Mouse (Mus musculus) bone marrow, adult 2 months (tissue): ENCODE measurements around the gene Rgs6. TPM values are rescaled to one million over a fixed set of nuclear protein-coding genes. Genes with fewer than 3 reads are reported as not detected.

Source experiments
- H3K27ac ChIP-seq: fragments of 200-500 bp; 2 replicates; pipeline ENCODE4 v1.5.1; 2012; ENCODE audit warnings: low read depth, mild to moderate bottlenecking, control low read depth, inconsistent platforms, low read length; ENCODE audit not compliant: control insufficient read depth, poor library complexity, insufficient read depth
- H3K4me1 ChIP-seq: fragments of 200-500 bp; 2 replicates; pipeline ENCODE4 v1.6.1; 2011; ENCODE audit warnings: low read length; ENCODE audit not compliant: control insufficient read depth, insufficient read depth
- H3K4me3 ChIP-seq: fragments of 200-500 bp; replicated peaks from 2 replicates; pipeline ENCODE3; 2011; ENCODE audit warnings: mild to moderate bottlenecking, low read depth, low read length, control low read depth; ENCODE audit not compliant: control insufficient read depth
- CTCF ChIP-seq: fragments of 200-500 bp; IDR thresholded peaks from 2 replicates; pipeline ENCODE4 v1.5.1; 2011; ENCODE audit warnings: low read length, control low read depth; ENCODE audit not compliant: control insufficient read depth, insufficient read depth
- POLR2A ChIP-seq: fragments of 200-500 bp; IDR thresholded peaks from 2 replicates; pipeline ENCODE4 v1.6.1; 2011; ENCODE audit warnings: low read depth, mild to moderate bottlenecking, control low read depth, low read length, borderline replicate concordance; ENCODE audit not compliant: control insufficient read depth
- WGBS: fragments of 180-500 bp; shearing (Covaris S2); methylation state at CpG from one replicate; pipeline ENCODE4 v1.1.7; 2018; 5-methylcytosine and 5-hydroxymethylcytosine counted together
- polyA plus RNA-seq: library from polyadenylated mRNA; stranded (reverse); fragments of >200 nt; gene quantifications from 2 replicates; pipeline ENCODE4 v1.2.4, GENCODE M21; 2011; ENCODE audit warnings: low replicate concordance; ENCODE audit not compliant: missing spikeins, insufficient read depth, insufficient read length

Rgs6 gene
- polyA plus RNA-seq, 1 experiment: 1.6 TPM

GRCm38 (mm10) chr12:83114396-83115053, 526.4 kb downstream of the Rgs6 start:
- no peaks in the 10 kb centered on the region; the same call in none of the 2 replicates for H3K4me1 ChIP-seq
- no peak overlapping the region for H3K4me3 ChIP-seq
- 35% methylated on average over 5 of the region's 5 CpGs for WGBS
- TF ChIP-seq CTCF: peak; percentile 73
- no peak for TF ChIP-seq POLR2A
- no peak overlapping the region for H3K27ac ChIP-seq

DNA sequence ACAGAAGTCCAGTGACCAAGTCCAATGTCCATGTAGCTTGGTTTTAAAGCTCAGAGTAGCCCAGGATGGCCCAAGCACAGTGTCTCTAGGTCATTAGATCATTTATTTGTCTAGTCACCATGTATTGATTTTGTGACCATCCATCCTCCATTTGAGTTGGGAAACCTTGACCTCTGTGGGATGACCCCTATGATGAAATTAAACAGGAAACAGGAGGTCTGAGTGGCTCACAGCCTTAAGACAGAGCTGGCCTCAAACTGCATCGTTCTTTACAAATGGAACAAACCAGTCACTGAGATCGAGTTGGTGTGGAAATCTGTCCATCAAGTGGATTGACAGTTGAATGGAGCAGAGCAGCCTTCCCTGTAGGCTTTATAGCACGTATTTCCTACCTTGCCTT, 536.0 kb downstream of the Rgs6 start:
- H3K4me3 ChIP-seq: no peak overlapping the region
- no peak overlapping the region for H3K27ac ChIP-seq
- TF ChIP-seq CTCF (no peak), POLR2A (no peak)
- no peaks in the 10 kb centered on the region for H3K4me1 ChIP-seq
- 35% methylated on average over 3 of the region's 3 CpGs for WGBS

- no peaks in the 10 kb centered on the region for H3K4me1 ChIP-seq
- WGBS: 81% methylated on average over 4 of the region's 4 CpGs
- no peak overlapping the region for H3K27ac ChIP-seq
- H3K4me3 ChIP-seq: no peak overlapping the region
- no peak for TF ChIP-seq CTCF
- TF ChIP-seq POLR2A: no peak
Observed at GRCm38 (mm10) chr12:83125284-83125683, 537.2 kb downstream of the Rgs6 start.

GRCm38 (mm10) chr12:83126923-83127322, 538.8 kb downstream of the Rgs6 start:
- no peak for TF ChIP-seq CTCF
- TF ChIP-seq POLR2A: no peak
- Histone ChIP-seq H3K27ac (no peak overlapping the region), H3K4me1 (no peaks in the 10 kb centered on the region), H3K4me3 (no peak overlapping the region)
- WGBS: 75% methylated on average over 7 of the region's 7 CpGs

GRCm38 (mm10) chr12:83127955-83128354, 539.9 kb downstream of the Rgs6 start:
- H3K4me3 ChIP-seq: no peak overlapping the region
- WGBS: 55% methylated on average over 6 of the region's 6 CpGs
- H3K4me1 ChIP-seq: no peaks in the 10 kb centered on the region
- TF ChIP-seq POLR2A (no peak), CTCF (no peak)
- H3K27ac ChIP-seq: no peak overlapping the region

DNA sequence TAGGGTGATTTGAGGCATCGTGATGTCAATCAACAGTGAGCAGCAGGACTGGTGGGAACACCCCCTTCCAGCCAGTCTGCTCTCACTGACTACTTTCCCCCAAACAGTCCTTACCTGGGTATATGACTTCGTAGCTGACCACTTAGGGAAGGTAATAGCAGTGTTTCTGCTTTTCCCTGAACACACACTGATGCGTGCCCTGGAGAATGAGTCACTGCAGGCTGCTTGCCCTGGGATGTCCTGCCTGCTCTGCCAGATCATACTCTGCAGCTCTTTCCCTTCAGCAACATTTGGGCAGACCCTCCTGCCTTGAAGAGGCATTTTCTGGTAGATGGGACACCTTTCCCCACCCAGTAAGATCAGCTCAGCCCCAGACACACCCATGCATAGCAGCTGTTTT, 540.5 kb downstream of the Rgs6 start:
- H3K4me3 ChIP-seq: no peak overlapping the region

GRCm38 (mm10) chr12:83131405-83131804, 543.3 kb downstream of the Rgs6 start:
- Histone ChIP-seq H3K4me1 (no peaks in the 10 kb centered on the region), H3K4me3 (no peak overlapping the region), H3K27ac (no peak overlapping the region)
- WGBS: 82% methylated on average over 4 of the region's 4 CpGs
- TF ChIP-seq CTCF: no peak
- TF ChIP-seq POLR2A: no peak

More for the DNA sequence above, 540.5 kb downstream of the Rgs6 start:
- no peak for TF ChIP-seq CTCF
- TF ChIP-seq POLR2A: no peak
- Histone ChIP-seq H3K4me1 (no peaks in the 10 kb centered on the region), H3K27ac (no peak overlapping the region)
- 80% methylated on average over 3 of the region's 3 CpGs for WGBS

DNA sequence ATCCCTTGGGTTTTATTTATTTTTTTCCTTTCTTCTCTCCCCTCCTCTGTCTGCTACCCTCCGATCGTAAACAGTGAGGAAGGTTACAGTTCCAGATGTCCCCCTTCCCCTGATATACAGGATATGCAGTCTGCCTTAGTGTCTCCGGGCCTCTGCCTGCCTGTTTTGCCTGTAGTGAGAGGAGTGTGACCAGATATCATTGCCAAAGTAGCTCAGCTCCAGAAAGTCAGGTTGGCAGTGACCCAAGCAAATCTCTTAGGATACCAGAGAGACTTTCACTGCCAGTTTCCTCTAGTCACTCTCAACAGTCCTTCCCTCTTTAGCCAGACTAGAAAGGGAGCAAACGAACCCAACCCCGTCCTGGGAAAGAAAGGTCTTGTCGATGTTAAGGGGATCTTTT, 545.7 kb downstream of the Rgs6 start:
- no peaks in the 10 kb centered on the region for H3K4me1 ChIP-seq
- TF ChIP-seq POLR2A (no peak), CTCF (no peak)
- WGBS: 70% methylated on average over 6 of the region's 6 CpGs
- H3K27ac ChIP-seq: no peak overlapping the region
- no peak overlapping the region for H3K4me3 ChIP-seq

- no peaks in the 10 kb centered on the region; the same call in 1 of the 2 replicates for H3K4me1 ChIP-seq
- WGBS: 76% methylated on average over 5 of the region's 5 CpGs
- no peak for TF ChIP-seq CTCF
- TF ChIP-seq POLR2A: no peak
Observed at GRCm38 (mm10) chr12:83136031-83136430, 547.9 kb downstream of the Rgs6 start.

More at GRCm38 (mm10) chr12:83136031-83136430, 547.9 kb downstream of the Rgs6 start:
- no peak overlapping the region for H3K27ac ChIP-seq
- no peak overlapping the region for H3K4me3 ChIP-seq
